Mouse (Mus musculus) liver, embryonic 13.5 days (tissue): ENCODE results near the gene Aspdh. TPM values are rescaled to one million over a fixed set of nuclear protein-coding genes. Genes with fewer than 3 reads are reported as not detected.

Experiments
- ATAC-seq: fragments of 200-750 bp; cut with Nextera tagmentation; 2 replicates; pipeline ENCODE4 v1.8.0; 2017; ENCODE audit warnings: low read depth, mild to moderate bottlenecking, moderate number of reproducible peaks, moderate library complexity
- DNase-seq: peaks from one replicate; pipeline ENCODE4 v3.0.0; 2022
- H3K27ac ChIP-seq: fragments of 300-500 bp; sonication (generic); 2 replicates; pipeline ENCODE4 v1.5.1; 2015; ENCODE audit warnings: moderate library complexity, mild to moderate bottlenecking, inconsistent platforms
- H3K27me3 ChIP-seq: fragments of 300-500 bp; sonication (generic); 2 replicates; pipeline ENCODE4 v1.6.1; 2015; ENCODE audit warnings: mild to moderate bottlenecking, inconsistent platforms
- H3K36me3 ChIP-seq: fragments of 300-500 bp; sonication (generic); 2 replicates; pipeline ENCODE4 v1.6.1; 2015; ENCODE audit warnings: mild to moderate bottlenecking, inconsistent platforms
- H3K4me1 ChIP-seq: fragments of 300-500 bp; sonication (generic); replicated peaks from 2 replicates; pipeline ENCODE4 v1.6.1; 2015; ENCODE audit warnings: inconsistent platforms
- H3K4me2 ChIP-seq: fragments of 300-500 bp; sonication (generic); 2 replicates; pipeline ENCODE4 v1.6.1; 2015; ENCODE audit warnings: inconsistent platforms, mild to moderate bottlenecking, moderate library complexity
- H3K4me3 ChIP-seq: fragments of 300-500 bp; sonication (generic); replicated peaks from 2 replicates; pipeline ENCODE4 v1.5.1; 2015; ENCODE audit warnings: mild to moderate bottlenecking, inconsistent platforms
- H3K9ac ChIP-seq: fragments of 300-500 bp; sonication (generic); 2 replicates; pipeline ENCODE4 v1.6.1; 2015; ENCODE audit warnings: mild to moderate bottlenecking, inconsistent platforms
- H3K9me3 ChIP-seq: fragments of 300-500 bp; sonication (generic); replicated peaks from 2 replicates; pipeline ENCODE4 v1.6.1; 2016; ENCODE audit warnings: inconsistent platforms
- WGBS: fragments of 180-500 bp; shearing (Covaris S2); methylation state at CpG from one replicate; pipeline ENCODE4 v1.1.7; 2015; ENCODE audit not compliant: insufficient replicate concordance; 5-methylcytosine and 5-hydroxymethylcytosine counted together
- polyA plus RNA-seq: library from polyadenylated mRNA; unstranded; fragments of >200 nt; fragmentation: Nextera tagmentation; extraction: Ambion mirVana; gene quantifications from 2 replicates; pipeline ENCODE4 v1.2.1, GENCODE M21; 2015

Aspdh gene
- polyA plus RNA-seq, 1 experiment from 2014 or later, result 6.0 TPM

DNA sequence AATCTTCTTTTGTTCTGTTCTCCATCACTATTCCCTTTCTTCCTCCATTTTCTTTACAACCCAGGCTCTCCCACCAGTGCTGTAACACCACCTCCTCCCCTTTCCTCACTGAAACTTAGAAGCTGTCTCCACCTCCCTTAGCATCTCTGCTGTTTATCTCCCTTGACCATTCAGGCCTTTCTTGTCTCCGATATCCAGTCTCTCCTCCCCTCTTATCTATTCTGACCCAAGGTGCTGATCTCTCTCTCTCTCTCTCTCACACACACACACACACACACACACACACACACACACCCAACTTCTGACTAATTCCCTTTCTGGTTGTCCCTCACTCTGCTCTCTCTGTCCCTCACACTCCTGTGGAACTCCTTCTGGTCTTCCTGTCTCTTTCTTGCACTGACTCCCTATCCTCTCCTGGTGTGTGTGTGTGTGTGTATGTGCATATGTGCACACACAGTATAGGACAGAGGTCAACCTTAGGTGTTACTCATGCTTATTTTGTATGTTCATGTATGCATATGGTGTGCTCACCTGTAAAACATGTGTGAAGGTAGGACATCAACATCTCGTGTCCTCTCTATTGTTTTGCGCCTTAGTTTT lies 17.7 kb downstream of the Aspdh start:
- 40% methylated on average over 3 of the region's 3 CpGs for whole genome bisulfite sequencing
- H3K4me3 ChIP-seq, result peak overlapping the region; percentile 24
- H3K36me3 ChIP-seq, result no peaks in the 10 kb centered on the region
- peak overlapping the region; percentile 94 for H3K27ac ChIP-seq
- DNase-seq (peak; percentile 66), ATAC-seq (peak; percentile 94)
- H3K9me3 ChIP-seq, result no peaks in the 10 kb centered on the region
- peak overlapping the region; percentile 77 for H3K9ac ChIP-seq
- H3K4me1 ChIP-seq, result peaks cover 61% of the 10 kb centered on the region
- peaks cover 42% of the 10 kb centered on the region for H3K27me3 ChIP-seq
- peak overlapping the region; percentile 68 for H3K4me2 ChIP-seq

DNA sequence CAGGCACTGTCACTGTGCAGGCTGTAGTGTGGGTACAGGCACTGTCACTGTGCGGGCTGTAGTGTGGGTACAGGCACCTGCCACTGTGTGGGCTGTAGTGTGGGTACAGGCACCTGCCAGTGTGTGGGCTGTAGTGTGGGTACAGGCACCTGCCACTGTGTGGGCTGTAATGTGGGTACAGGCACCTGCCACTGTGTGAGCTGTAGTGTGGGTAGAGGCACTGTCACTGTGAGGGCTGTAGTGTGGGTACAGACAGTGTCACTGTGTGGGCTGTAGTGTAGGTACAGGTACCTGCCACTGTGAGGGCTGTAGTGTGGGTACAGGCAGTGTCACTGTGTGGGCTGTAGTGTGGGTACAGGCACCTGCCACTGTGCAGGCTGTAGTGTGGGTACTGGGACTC lies 18.9 kb downstream of the Aspdh start:
- peaks cover 52% of the 10 kb centered on the region for H3K4me1 ChIP-seq
- peaks cover 8% of the 10 kb centered on the region for H3K36me3 ChIP-seq
- no peak overlapping the region; the same call in 1 of the 2 replicates for H3K9ac ChIP-seq
- H3K27ac ChIP-seq, result peak overlapping the region; percentile 67
- H3K27me3 ChIP-seq, result peaks cover 31% of the 10 kb centered on the region
- DNase-seq, result no peak
- no peak for ATAC-seq
- H3K4me2 ChIP-seq, result no peak overlapping the region
- H3K9me3 ChIP-seq, result no peaks in the 10 kb centered on the region
- no peak overlapping the region for H3K4me3 ChIP-seq
- WGBS, result 94% methylated on average over 1 of the region's 1 CpGs

DNA sequence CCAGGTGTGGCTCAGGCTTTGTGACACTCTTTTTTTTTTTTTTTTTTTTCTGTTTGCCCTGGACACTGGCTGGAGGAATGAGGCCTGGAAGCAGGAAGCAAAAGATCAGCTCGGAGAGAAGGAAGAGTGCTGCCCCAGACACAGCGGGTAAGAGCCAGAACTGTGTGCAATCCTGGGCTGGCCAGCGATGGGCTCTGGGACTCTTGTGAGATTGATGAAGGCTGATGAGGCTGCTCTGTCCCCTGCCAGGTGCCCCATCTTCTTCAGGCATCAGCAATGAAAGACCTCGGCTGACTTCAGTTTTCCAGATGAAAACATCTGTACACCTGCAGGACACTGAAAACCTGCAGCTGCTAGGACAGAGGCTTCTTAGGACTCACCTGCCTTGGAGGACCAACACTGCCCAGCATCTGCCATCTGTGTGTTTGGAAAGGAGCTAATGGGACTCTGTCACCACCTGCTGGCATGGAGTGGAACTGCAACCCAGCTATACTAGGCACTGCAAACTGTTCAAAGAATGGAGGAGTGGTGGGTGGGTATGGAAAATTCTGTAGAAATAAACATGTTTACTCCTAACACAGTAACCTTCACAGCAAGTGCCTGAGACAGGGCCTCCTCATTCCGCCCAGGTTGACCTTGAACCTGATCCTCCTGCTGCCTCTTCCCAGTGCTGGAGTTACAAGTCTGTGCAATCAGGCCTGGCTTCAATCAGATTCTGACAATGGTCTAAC lies 19.8 kb downstream of the Aspdh start:
- DNase-seq (peak; percentile 71), ATAC-seq (peak; percentile 24; the same call in 1 of the 2 replicates)
- Histone ChIP-seq H3K36me3 (peaks cover 17% of the 10 kb centered on the region), H3K9ac (peak overlapping the region; percentile 22; the same call in 1 of the 2 replicates), H3K4me1 (peaks cover 45% of the 10 kb centered on the region), H3K4me2 (no peak overlapping the region), H3K4me3 (no peak overlapping the region), H3K27ac (peak overlapping the region; percentile 67), H3K27me3 (peaks cover 22% of the 10 kb centered on the region), H3K9me3 (no peaks in the 10 kb centered on the region)
- 29% methylated on average over 5 of the region's 5 CpGs for WGBS

DNA sequence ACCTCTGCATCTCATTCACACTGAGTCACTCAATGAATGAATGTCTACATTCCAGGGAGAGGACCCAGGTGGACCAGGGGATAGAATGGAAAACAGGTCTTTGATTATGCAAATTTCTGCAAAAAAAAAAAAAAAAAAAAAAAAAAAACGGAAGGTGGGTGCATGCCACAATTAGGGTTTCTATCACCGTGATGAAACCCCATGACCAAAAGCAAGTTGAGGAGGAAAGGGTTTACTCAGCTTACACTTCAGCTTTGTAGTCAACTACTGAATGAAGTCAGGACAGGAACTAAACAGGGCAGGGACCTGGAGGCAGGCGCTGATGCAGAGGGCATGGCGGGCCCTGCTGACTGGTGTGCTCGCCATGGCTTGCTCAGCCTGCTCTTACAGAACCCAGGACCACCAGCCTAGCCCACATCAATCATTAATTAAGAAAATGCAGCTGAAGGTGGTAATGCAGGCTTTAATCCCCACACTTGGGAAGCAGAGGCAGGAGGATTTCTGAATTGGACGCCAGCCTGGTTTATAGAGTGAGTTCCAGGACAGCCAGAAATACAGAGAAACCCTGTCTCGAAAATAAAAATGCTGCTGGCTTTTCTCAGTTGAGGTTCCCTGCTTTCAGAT lies 20.5 kb downstream of the Aspdh start:
- Histone ChIP-seq H3K9ac (no peak overlapping the region), H3K27me3 (peaks cover 15% of the 10 kb centered on the region), H3K4me3 (no peak overlapping the region), H3K27ac (no peak overlapping the region), H3K4me2 (no peak overlapping the region), H3K36me3 (peaks cover 24% of the 10 kb centered on the region), H3K9me3 (no peaks in the 10 kb centered on the region), H3K4me1 (peaks cover 38% of the 10 kb centered on the region)
- WGBS, result 59% methylated on average over 7 of the region's 7 CpGs
- no peak for ATAC-seq
- DNase-seq, result no peak

DNA sequence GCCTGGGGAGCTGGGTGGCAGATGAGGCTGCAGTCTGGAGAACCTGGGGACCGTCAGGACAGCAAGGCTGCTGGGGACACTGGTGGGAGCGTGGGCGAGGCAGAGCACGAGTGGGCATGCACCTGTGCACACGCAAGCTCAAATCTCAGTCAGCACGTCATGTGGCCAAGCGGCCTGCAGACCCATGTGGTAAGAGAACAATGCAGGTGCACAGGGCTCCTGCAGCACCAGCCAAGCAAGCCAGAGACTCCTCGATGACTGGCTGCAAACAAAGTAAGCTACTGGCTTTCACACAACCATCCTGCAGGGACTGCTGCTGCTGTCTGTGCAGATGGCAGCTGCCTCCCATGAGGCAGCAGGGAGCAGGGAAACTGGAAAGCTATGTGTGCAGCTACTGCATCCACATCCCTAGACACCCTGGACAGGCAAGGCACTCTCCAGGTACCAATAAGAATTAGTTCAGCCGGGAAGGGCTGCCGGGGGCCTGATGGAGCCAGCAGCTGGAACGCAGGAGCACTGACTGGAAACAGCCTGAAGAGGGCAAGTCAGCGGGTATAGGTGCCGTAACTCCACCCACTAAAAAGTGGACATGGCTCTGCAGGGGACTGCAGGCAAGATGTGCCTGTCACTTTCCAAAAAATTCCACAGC lies 21.9 kb downstream of the Aspdh start:
- Histone ChIP-seq H3K36me3 (peaks cover 37% of the 10 kb centered on the region), H3K9ac (no peak overlapping the region), H3K27me3 (0 out of 2 replicates have a peak, but pooled peaks cover 4% of the 10 kb centered on the region), H3K27ac (no peak overlapping the region), H3K4me1 (peaks cover 26% of the 10 kb centered on the region), H3K9me3 (no peaks in the 10 kb centered on the region), H3K4me3 (no peak overlapping the region), H3K4me2 (no peak overlapping the region)
- 70% methylated on average over 13 of the region's 13 CpGs for WGBS
- DNase-seq (no peak), ATAC-seq (no peak)

DNA sequence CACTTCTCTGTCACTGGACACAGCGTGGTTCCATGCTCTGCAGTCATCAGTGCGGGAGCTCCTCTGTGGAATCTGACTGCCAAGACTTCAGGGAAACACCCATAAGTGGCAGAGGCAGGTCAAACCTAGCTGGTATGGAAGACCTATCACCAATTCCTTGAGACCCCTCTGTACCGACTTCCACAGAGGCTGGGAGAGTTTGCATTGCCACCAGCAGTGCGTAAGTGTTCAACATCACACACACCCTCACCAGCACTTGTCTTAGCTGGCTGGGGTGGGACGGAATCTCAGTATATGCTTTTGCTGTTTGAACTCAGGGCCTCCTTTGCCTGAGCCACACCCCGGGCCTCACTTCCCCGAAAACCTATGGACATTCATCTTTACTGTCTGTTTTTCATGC lies 22.7 kb downstream of the Aspdh start:
- H3K4me1 ChIP-seq, result peaks cover 19% of the 10 kb centered on the region
- no peak overlapping the region for H3K9ac ChIP-seq
- DNase-seq, result no peak
- no peak overlapping the region for H3K4me2 ChIP-seq
- no peak overlapping the region for H3K27ac ChIP-seq
- peaks cover 46% of the 10 kb centered on the region for H3K36me3 ChIP-seq
- no peaks in the 10 kb centered on the region for H3K27me3 ChIP-seq
- no peaks in the 10 kb centered on the region for H3K9me3 ChIP-seq
- WGBS, result 84% methylated on average over 7 of the region's 7 CpGs
- H3K4me3 ChIP-seq, result no peak overlapping the region
- ATAC-seq, result no peak

DNA sequence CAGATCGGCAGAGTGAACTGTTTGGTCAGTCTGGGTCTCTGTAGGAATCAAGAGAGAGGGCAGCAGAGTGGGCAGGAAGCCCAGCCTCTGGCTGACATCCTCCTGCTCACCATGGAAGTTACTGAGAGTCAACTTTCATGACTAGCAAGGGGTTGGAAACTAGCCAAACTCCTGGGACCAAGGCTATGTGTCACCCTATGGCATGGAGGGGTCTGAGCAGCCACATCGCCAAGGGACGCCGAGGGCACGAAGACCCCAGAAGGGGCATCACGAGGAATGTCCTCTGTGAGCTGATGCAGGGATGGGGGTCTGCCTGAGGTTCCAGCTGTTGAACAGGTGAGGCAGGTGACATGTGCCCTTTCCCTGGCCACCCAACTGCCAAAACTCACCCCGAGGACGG lies 23.4 kb downstream of the Aspdh start:
- no peak for ATAC-seq
- Histone ChIP-seq H3K4me2 (no peak overlapping the region), H3K4me1 (peaks cover 16% of the 10 kb centered on the region), H3K9me3 (no peaks in the 10 kb centered on the region), H3K27me3 (no peaks in the 10 kb centered on the region), H3K27ac (no peak overlapping the region), H3K4me3 (no peak overlapping the region), H3K36me3 (peaks cover 51% of the 10 kb centered on the region), H3K9ac (no peak overlapping the region)
- WGBS, result 80% methylated on average over 8 of the region's 8 CpGs
- DNase-seq, result no peak

DNA sequence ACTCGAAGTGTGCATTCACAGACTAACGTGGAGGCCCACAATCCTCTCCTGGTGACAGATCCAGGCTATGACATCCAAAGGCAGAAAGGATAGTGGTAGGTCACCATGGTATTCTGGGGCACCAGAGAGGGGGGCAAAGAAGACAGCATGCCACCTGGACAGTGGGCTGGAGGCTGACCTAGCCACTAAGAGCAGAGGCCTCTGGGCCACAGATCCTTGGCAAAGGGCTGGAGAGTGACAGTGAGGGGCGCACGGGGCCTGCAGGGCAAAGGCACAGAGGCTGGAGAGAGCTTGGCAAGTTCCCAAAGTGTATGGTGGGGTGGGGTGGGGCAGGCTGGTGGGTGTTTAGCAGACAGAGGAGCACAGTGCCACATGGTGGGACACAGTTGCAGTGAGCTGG lies 25.1 kb downstream of the Aspdh start:
- 88% methylated on average over 4 of the region's 4 CpGs for whole genome bisulfite sequencing
- Histone ChIP-seq H3K4me2 (no peak overlapping the region), H3K9me3 (no peaks in the 10 kb centered on the region), H3K4me1 (peaks cover 17% of the 10 kb centered on the region), H3K36me3 (peaks cover 63% of the 10 kb centered on the region), H3K27ac (no peak overlapping the region), H3K4me3 (no peak overlapping the region), H3K27me3 (no peaks in the 10 kb centered on the region), H3K9ac (no peak overlapping the region)
- ATAC-seq (no peak), DNase-seq (no peak)

DNA sequence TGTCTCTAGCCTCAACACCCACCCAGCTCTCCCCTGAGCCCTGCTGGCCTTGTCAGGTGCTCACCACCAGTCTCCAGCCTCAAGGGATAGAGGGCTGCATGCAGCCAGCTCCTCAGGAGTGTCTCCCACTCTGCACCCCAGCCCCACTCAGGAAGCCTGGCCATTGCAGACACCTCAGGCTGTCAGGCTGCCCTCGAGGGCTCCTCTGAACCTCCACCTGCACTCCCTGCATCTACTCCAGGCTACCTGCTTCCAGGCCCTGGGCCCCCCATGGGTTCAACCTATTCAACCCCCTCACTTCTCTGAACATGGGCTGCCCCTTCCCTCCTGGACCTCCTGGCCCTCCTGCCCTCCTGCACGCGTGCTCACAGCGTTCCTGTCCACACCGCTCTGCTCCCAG lies 26.2 kb downstream of the Aspdh start:
- Histone ChIP-seq H3K4me1 (peaks cover 23% of the 10 kb centered on the region), H3K27ac (no peak overlapping the region), H3K27me3 (no peaks in the 10 kb centered on the region), H3K4me2 (no peak overlapping the region), H3K9me3 (no peaks in the 10 kb centered on the region), H3K4me3 (no peak overlapping the region), H3K9ac (no peak overlapping the region), H3K36me3 (peaks cover 63% of the 10 kb centered on the region)
- no peak for DNase-seq
- 87% methylated on average over 5 of the region's 5 CpGs for WGBS
- no peak for ATAC-seq

DNA sequence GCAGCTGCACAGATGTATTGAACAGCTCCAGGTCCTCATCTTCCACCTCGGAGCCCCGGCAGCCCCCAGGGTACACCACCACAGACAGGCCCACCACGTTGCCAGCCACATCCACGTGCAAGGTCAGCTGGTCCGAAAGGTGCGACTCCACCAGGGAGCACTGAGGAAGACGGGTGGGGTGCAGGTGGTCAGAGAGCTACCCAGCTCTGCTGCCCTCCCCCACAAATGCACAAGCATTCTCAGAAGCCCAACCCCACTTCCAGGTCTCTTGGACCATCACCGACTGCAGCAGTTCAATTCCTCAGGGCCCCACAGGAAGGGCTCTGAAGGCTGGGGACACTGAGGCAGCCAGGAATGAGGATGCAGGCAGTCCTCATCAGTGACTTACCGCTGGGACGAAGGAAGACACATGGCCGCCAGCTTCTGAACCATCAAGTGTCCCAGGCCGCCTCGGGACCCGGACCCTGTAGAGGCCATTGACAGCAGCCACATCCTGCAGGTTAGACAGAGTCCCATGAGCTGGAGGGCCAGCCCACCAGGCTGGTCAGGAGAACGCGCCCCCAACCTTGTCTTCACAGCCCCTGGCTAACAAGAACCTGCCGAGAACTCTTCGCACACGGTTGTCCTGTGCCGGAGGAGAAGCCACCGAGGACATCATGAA lies 27.1 kb downstream of the Aspdh start:
- Histone ChIP-seq H3K36me3 (peaks cover 63% of the 10 kb centered on the region), H3K4me1 (peaks cover 31% of the 10 kb centered on the region), H3K4me2 (no peak overlapping the region), H3K27me3 (no peaks in the 10 kb centered on the region), H3K9me3 (no peaks in the 10 kb centered on the region), H3K9ac (no peak overlapping the region), H3K27ac (no peak overlapping the region), H3K4me3 (no peak overlapping the region)
- WGBS, result 89% methylated on average over 21 of the region's 21 CpGs
- ATAC-seq (no peak), DNase-seq (no peak)

DNA sequence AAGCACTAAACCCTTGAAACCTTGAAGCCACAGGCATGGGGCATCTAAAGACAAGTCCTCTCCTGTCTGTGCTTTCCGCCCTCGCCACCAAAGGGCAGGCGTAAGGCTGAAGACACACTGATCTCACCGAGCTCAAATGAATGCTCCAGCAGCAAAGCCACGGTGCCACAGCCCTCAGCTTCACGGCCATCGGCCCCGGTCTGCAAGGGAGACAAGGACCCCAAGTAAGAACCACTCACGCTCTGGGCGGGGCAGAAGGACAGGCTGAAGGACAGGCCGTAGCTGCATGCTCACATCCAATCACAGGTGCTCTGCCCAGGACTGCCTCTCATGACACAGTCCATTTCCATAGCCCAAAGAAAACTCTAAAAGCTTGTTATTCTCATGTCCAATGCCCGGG lies 29.5 kb downstream of the Aspdh start:
- peaks cover 44% of the 10 kb centered on the region for H3K4me1 ChIP-seq
- no peaks in the 10 kb centered on the region for H3K9me3 ChIP-seq
- no peak for ATAC-seq
- H3K27ac ChIP-seq, result no peak overlapping the region
- DNase-seq, result no peak
- H3K4me2 ChIP-seq, result peak overlapping the region; percentile 95
- H3K27me3 ChIP-seq, result peaks cover 11% of the 10 kb centered on the region
- H3K9ac ChIP-seq, result peak overlapping the region; percentile 86; the same call in 1 of the 2 replicates
- peaks cover 49% of the 10 kb centered on the region for H3K36me3 ChIP-seq
- WGBS, result 88% methylated on average over 12 of the region's 12 CpGs
- H3K4me3 ChIP-seq, result peak overlapping the region; percentile 78
